Mouse (Mus musculus) CD4-positive, CD25-positive, alpha-beta regulatory T cell, adult 9 weeks (primary cell): ENCODE data around the gene Ddx19b. TPM values are rescaled to one million over a fixed set of nuclear protein-coding genes. Genes with fewer than 3 reads are reported as not detected.

ENCODE experiments used
- polyA plus RNA-seq: library from polyadenylated mRNA; unstranded; fragments of 100-300 nt; shearing (Covaris generic); gene quantifications from one replicate; pipeline ENCODE4 v1.2.1, GENCODE M21; 2017

The Ddx19b gene
- 19.2 TPM for polyA plus RNA-seq

DNA sequence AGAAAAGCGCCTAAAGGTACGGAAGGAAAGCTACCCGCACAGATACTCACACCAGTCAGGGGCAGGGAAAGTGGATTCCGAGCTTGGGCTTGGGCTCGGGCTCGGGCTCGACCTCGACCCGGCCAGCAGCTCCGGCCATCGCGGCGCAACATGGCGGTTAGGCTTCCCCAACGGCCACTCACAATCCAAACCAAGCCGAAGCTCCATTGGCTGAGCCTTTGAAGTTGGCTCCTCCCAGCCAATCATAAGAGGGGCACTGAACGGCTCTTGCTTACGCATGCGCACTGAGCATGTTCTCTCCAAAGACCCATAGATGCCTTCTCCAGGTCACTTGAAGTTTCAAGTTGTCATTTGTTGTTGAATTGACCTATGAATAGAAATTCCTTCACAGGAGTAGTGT lies at the start of gene Ddx19b:
TSS of gene Ddx19b (minus strand) at position 180 of the 400 bp plus-strand sequence.

DNA sequence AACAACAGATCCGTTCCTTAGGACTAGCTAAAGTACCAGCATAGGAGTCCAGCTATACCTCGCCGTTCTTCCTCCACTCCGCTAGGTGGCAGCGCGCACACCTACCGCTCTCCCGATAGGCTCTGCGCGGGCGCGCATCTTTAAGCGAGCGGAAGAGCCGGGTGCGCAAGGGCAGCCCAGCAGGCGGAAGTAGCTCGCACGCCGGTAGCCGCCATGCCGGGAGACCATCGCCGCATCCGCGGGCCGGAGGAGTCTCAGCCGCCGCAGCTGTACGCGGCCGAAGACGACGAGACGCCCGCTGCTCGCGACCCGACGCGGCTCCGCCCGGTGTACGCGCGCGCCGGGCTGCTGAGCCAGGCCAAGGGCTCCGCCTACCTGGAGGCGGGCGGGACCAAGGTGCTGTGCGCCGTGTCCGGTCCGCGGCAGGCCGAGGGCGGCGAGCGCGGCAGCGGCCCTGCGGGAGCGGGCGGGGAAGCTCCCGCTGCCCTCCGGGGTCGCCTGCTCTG lies 24.7 kb upstream of the Ddx19b start, which contains the start of gene Exosc6:
TSS of gene Exosc6 (plus strand) at position 182 of the 506 bp plus-strand sequence.

DNA sequence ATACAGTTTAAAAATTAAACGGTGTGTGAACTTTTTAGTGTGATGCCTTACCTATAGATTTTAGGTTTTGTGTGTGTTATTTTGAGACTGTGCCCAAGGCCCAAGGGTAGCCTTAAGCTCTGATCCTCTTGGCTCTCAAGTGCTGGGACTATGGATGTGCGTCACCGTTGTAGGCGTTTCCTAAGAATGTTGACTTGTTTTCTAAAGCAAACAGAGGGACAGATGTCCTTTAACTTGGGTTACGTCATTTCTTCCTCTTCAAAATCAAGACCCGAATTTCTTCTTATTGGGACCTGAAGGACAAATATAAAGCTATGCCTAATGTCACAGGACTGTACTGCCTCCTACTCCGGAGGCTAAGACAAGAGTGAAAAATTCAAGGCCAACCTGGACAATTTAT lies 1.4 kb upstream of the Ddx19b start, which contains the start of gene Aars:
TSS of gene Aars (plus strand) at position 229 of the 400 bp plus-strand sequence.

DNA sequence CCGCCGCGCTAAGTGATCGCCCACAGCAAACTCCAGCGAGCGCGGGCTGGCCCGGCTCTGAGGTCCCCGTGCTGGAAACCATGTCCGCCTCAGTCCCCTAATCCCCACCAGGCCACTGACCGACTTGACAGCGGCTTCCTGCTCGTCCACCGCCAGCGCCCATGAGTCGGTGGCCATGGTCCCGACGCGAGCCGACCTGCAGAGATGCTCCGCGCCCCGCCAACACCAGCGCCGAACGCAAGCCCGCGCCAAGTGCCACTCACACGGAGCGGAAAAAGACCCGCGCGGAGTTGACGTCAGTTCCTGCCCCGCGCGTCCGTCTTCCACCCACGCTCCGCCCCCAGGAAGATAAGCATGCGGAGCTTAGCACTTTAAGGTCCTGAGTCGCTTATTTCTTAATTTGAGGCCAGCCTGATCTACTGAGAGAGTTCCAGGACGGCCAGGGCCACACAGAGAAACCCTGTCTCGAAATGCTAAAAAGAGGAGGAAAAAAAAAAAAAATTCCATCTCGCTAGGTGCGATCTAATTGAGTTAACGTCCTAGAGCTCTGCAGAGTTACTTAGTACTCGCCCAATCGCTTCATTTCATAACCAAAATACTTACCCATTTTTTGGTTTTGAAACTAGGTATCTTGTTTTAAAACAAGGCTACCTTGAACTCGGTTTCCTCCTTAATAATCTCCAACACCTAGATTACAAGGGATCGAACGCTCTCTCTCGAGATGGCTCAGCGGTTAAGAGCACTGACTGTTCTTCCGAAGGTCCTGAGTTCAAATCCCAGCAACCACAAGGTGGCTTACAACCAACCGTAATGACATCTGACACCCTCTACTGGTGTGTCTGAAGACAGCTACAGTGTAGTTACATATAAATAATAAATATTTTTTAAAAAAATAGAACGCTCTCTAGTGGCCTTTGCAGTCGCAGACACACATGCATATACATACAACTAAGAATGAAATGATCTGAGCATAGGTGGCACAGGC lies 33.7 kb downstream of the Ddx19b start, which contains the start of gene Ddx19a:
TSS of gene Ddx19a (minus strand) at position 254 of the 985 bp plus-strand sequence.

Other genes with a start within 250 kb of the Ddx19b start
- gene Il34, start 225.8 kb downstream of the Ddx19b start, polyA plus RNA-seq = not detected
- gene Cog4, start 185.2 kb downstream of the Ddx19b start, polyA plus RNA-seq = 80.4 TPM
- 240 TPM for gene Sf3b3, start 185.0 kb downstream of the Ddx19b start, polyA plus RNA-seq
- 10.5 TPM for gene Fuk, start 129.3 kb downstream of the Ddx19b start, polyA plus RNA-seq
- gene St3gal2, start 111.8 kb downstream of the Ddx19b start, polyA plus RNA-seq = 4.8 TPM
- gene Ddx19a, start 34.0 kb downstream of the Ddx19b start, polyA plus RNA-seq = 19.6 TPM
- 48.6 TPM for gene Aars, start 1.4 kb upstream of the Ddx19b start, polyA plus RNA-seq
- not detected for gene Exosc6, start 24.6 kb upstream of the Ddx19b start, polyA plus RNA-seq
- not detected for gene Clec18a, start 60.7 kb upstream of the Ddx19b start, polyA plus RNA-seq
- gene Pdpr, start 62.9 kb upstream of the Ddx19b start, polyA plus RNA-seq = 10.5 TPM
- gene Glg1, start 227.5 kb upstream of the Ddx19b start, polyA plus RNA-seq = 22.3 TPM